Mouse (Mus musculus): ENCODE data around the gene Igf2bp2.

Gene Igf2bp2

GRCm38 (mm10) chr16:22149076-22149475, 14.0 kb downstream of the Igf2bp2 start:
- no peak for DNase-seq (ENCODE audit: low spot score)

GRCm38 (mm10) chr16:22147131-22147530, 16.0 kb downstream of the Igf2bp2 start:
- DNase-seq (ENCODE audit: low spot score): no peak

GRCm38 (mm10) chr16:22146071-22146470, 17.0 kb downstream of the Igf2bp2 start:
- DNase-seq (ENCODE audit: low spot score): no peak

- no peak for DNase-seq (ENCODE audit: low spot score)
These were observed 18.6 kb downstream of the Igf2bp2 start for GRCm38 (mm10) chr16:22144490-22144889.

- no peak for DNase-seq (ENCODE audit: low spot score)
These were observed 22.2 kb downstream of the Igf2bp2 start for GRCm38 (mm10) chr16:22140861-22141260.

- no peak for DNase-seq (ENCODE audit: low spot score)
These were observed 23.3 kb downstream of the Igf2bp2 start for GRCm38 (mm10) chr16:22139821-22140220.

- DNase-seq (ENCODE audit: low spot score): no peak
These were observed 26.9 kb downstream of the Igf2bp2 start for GRCm38 (mm10) chr16:22136198-22136597.

- no peak for DNase-seq (ENCODE audit: low spot score)
These were observed 31.8 kb downstream of the Igf2bp2 start for GRCm38 (mm10) chr16:22131321-22131720.

GRCm38 (mm10) chr16:22129511-22129910, 33.6 kb downstream of the Igf2bp2 start:
- no peak for DNase-seq (ENCODE audit: low spot score)

- DNase-seq (ENCODE audit: low spot score): no peak
These were observed 34.5 kb downstream of the Igf2bp2 start for GRCm38 (mm10) chr16:22128595-22128994.

GRCm38 (mm10) chr16:22127806-22128205, 35.3 kb downstream of the Igf2bp2 start:
- no peak for DNase-seq (ENCODE audit: low spot score)

- no peak for DNase-seq (ENCODE audit: low spot score)
These were observed 36.2 kb downstream of the Igf2bp2 start for GRCm38 (mm10) chr16:22126936-22127335.

GRCm38 (mm10) chr16:22124325-22124918, 38.7 kb downstream of the Igf2bp2 start:
- no peak for DNase-seq (ENCODE audit: low spot score)

GRCm38 (mm10) chr16:22123658-22124057, 39.4 kb downstream of the Igf2bp2 start:
- peak; percentile 51 for DNase-seq (ENCODE audit: low spot score)

GRCm38 (mm10) chr16:22121109-22121508, 42.0 kb downstream of the Igf2bp2 start:
- no peak for DNase-seq (ENCODE audit: low spot score)

- DNase-seq (ENCODE audit: low spot score): no peak
These were observed 43.6 kb downstream of the Igf2bp2 start for GRCm38 (mm10) chr16:22119524-22119923.

- DNase-seq (ENCODE audit: low spot score): no peak
These were observed 44.2 kb downstream of the Igf2bp2 start for GRCm38 (mm10) chr16:22118716-22119501.

GRCm38 (mm10) chr16:22118151-22118550, 44.9 kb downstream of the Igf2bp2 start:
- no peak for DNase-seq (ENCODE audit: low spot score)

GRCm38 (mm10) chr16:22116748-22117147, 46.4 kb downstream of the Igf2bp2 start:
- DNase-seq (ENCODE audit: low spot score): no peak

GRCm38 (mm10) chr16:22116058-22116457, 47.0 kb downstream of the Igf2bp2 start:
- DNase-seq (ENCODE audit: low spot score): no peak

GRCm38 (mm10) chr16:22110036-22110435, 53.1 kb downstream of the Igf2bp2 start:
- no peak for DNase-seq (ENCODE audit: low spot score)

- no peak for DNase-seq (ENCODE audit: low spot score)
These were observed 53.9 kb downstream of the Igf2bp2 start for GRCm38 (mm10) chr16:22109159-22109558.

GRCm38 (mm10) chr16:22107897-22108516, 55.1 kb downstream of the Igf2bp2 start:
- peak; percentile 46 for DNase-seq (ENCODE audit: low spot score)

Data from ovary, postnatal 36 days (tissue).